Mouse (Mus musculus) midbrain, embryonic 16.5 days (tissue): ENCODE measurements around the gene Kdm5d. TPM values are rescaled to one million over a fixed set of nuclear protein-coding genes. Genes with fewer than 3 reads are reported as not detected.
A peak's percentile ranks its signal among the peaks of the same experiment; 100 is the strongest.

Experiments
- ATAC-seq: fragments of 200-750 bp; cut with Nextera tagmentation; 2 replicates; pipeline ENCODE4 v1.8.0; 2017; ENCODE audit warnings: moderate TSS enrichment
- H3K27ac ChIP-seq: fragments of 300-500 bp; sonication (generic); 2 replicates; pipeline ENCODE4 v1.5.1; 2014; ENCODE audit warnings: mild to moderate bottlenecking, low read length, mixed read lengths
- H3K27me3 ChIP-seq: fragments of 300-500 bp; sonication (generic); 2 replicates; pipeline ENCODE4 v1.6.1; 2014; ENCODE audit warnings: low read depth, low read length, mixed read lengths; ENCODE audit not compliant: control insufficient read depth, insufficient read depth
- H3K36me3 ChIP-seq: fragments of 300-500 bp; sonication (generic); 2 replicates; pipeline ENCODE4 v1.6.1; 2014; ENCODE audit warnings: mild to moderate bottlenecking, low read length, moderate library complexity, mixed read lengths; ENCODE audit not compliant: control insufficient read depth, insufficient read depth
- H3K4me1 ChIP-seq: fragments of 300-500 bp; sonication (generic); 2 replicates; pipeline ENCODE4 v1.6.1; 2014; ENCODE audit warnings: mild to moderate bottlenecking, low read length, mixed read lengths; ENCODE audit not compliant: control insufficient read depth, insufficient read depth
- H3K4me2 ChIP-seq: fragments of 300-500 bp; sonication (generic); 2 replicates; pipeline ENCODE4 v1.6.1; 2014; ENCODE audit warnings: mild to moderate bottlenecking, low read length, mixed read lengths
- H3K4me3 ChIP-seq: fragments of 300-500 bp; sonication (generic); 2 replicates; pipeline ENCODE4 v1.5.1; 2014; ENCODE audit warnings: low read depth, mild to moderate bottlenecking, low read length, moderate library complexity, mixed read lengths
- H3K9ac ChIP-seq: fragments of 300-500 bp; sonication (generic); 2 replicates; pipeline ENCODE4 v1.6.1; 2014; ENCODE audit warnings: low read depth, low read length, mixed read lengths
- H3K9me3 ChIP-seq: fragments of 300-500 bp; sonication (generic); replicated peaks from 2 replicates; pipeline ENCODE4 v1.6.1; 2014; ENCODE audit warnings: mild to moderate bottlenecking, low read length, mixed read lengths; ENCODE audit not compliant: control insufficient read depth, poor library complexity, severe bottlenecking
- WGBS: fragments of 180-500 bp; shearing (Covaris S2); extraction: QIAGEN DNeasy Blood & Tissue Kit; methylation state at CpG from one replicate; pipeline ENCODE4 v1.1.7; 2014; 5-methylcytosine and 5-hydroxymethylcytosine counted together
- microRNA-seq: library from miRNA; unstranded; fragments of <30 nt; microRNA quantifications from one replicate; pipeline ENCODE4, GENCODE M21; 2017
- polyA plus RNA-seq: library from polyadenylated mRNA; unstranded; fragments of >200 nt; fragmentation: Nextera tagmentation; extraction: Ambion mirVana; gene quantifications from 2 replicates; pipeline ENCODE4 v1.2.1, GENCODE M21; 2015

The Kdm5d gene
- 7.7 and 13.6 TPM in 2 replicates for polyA plus RNA-seq

GRCm38 (mm10) chrY:897393-898227 is at the start of gene Kdm5d:
Gene Kdm5d (plus strand): TSS chrY:897788.
- WGBS, result 2% methylated on average over 34 of the region's 34 CpGs
- Histone ChIP-seq H3K36me3 (no peaks in the 10 kb centered on the region), H3K9ac (peak within 1 kb of the TSS; percentile 48; the same call in 1 of the 2 replicates), H3K27ac (peak within 1 kb of the TSS; percentile 38), H3K4me3 (peak within 1 kb of the TSS; percentile 44), H3K9me3 (no peaks in the 10 kb centered on the region), H3K4me2 (peak within 1 kb of the TSS; percentile 35), H3K27me3 (no peaks in the 10 kb centered on the region), H3K4me1 (no peaks in the 10 kb centered on the region)
- no peak for ATAC-seq

- H3K4me3 ChIP-seq, result no peak overlapping the region
- H3K4me2 ChIP-seq, result no peak overlapping the region
- no peak overlapping the region for H3K9ac ChIP-seq
- no peaks in the 10 kb centered on the region for H3K36me3 ChIP-seq
- no peaks in the 10 kb centered on the region for H3K9me3 ChIP-seq
- H3K27ac ChIP-seq, result peak overlapping the region; percentile 58
- H3K27me3 ChIP-seq, result no peaks in the 10 kb centered on the region
- peak; percentile 66 for ATAC-seq
- H3K4me1 ChIP-seq, result no peaks in the 10 kb centered on the region
Measured at GRCm38 (mm10) chrY:872404-872803, 25.2 kb upstream of the Kdm5d start.

- WGBS, result 24% methylated on average over 15 of the region's 18 CpGs
- ATAC-seq, result peak; percentile 78
Measured at GRCm38 (mm10) chrY:872855-873549, 24.6 kb upstream of the Kdm5d start.

More at GRCm38 (mm10) chrY:872855-873549, 24.6 kb upstream of the Kdm5d start:
- no peak overlapping the region for H3K9ac ChIP-seq
- no peaks in the 10 kb centered on the region for H3K9me3 ChIP-seq
- peak overlapping the region; percentile 29 for H3K4me2 ChIP-seq
- peak overlapping the region; percentile 58 for H3K27ac ChIP-seq
- no peaks in the 10 kb centered on the region for H3K36me3 ChIP-seq
- peak overlapping the region; percentile 22 for H3K4me3 ChIP-seq
- H3K27me3 ChIP-seq, result no peaks in the 10 kb centered on the region
- no peaks in the 10 kb centered on the region for H3K4me1 ChIP-seq

Small RNA genes within 50 kb of the gene (microRNA-seq; reads per million reads assigned to microRNA genes)
- not detected for gene Gm47281

Other genes with a start within 250 kb of the Kdm5d start
- not detected in 2 replicates for gene Zfy1, start 100.4 kb upstream of the Kdm5d start, polyA plus RNA-seq
- gene Uba1y, start 79.1 kb upstream of the Kdm5d start, polyA plus RNA-seq, result 0.10 and 0.19 TPM in 2 replicates
- 30.8 and 59.8 TPM in 2 replicates for gene Eif2s3y, start 112.8 kb downstream of the Kdm5d start, polyA plus RNA-seq